In the genomic region with DNA sequence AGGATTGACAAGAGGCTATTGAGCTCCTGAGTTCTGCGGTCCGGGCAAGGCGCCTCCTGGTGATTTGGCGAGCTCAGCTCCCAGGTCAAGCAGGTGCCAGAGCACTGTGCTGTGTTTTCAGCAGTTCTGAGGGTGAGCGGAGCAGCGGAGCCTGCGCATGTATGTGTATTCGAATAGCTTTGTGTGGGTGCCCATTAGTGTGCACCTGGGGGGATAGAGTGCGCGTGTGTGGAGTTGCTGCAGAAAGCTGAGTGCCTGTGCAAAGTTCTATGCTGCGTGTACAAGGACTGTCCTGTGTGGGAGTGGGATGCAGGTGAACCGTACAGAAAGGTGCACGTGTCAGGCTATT, we compare ENCODE assay signal across 9 mouse cellular contexts. TPM values are rescaled to one million over a fixed set of nuclear protein-coding genes. Genes with fewer than 3 reads are reported as not detected.
DNase-seq lines count a peak whose midpoint lies in the region; ATAC-seq and TF ChIP-seq lines count a peak whose summit lies in the region.
"Had no signal": no experiment of that assay in that cellular context is flagged by ENCODE, and none has a peak within 500 bp of the region (broad histone marks: within the 10 kb centered on the region; RNA-seq: fewer than 3 reads in every experiment).

A gene (plus strand): TSS at position 73 of the 349 bp plus-strand sequence.

- no peaks in the 10 kb centered on the region for H3K36me3 ChIP-seq in lung, postnatal 0 days (ENCODE audit: insufficient read depth, low read length)
- no peaks in the 10 kb centered on the region for H3K36me3 ChIP-seq in intestine, postnatal 0 days (ENCODE audit: control insufficient read depth, insufficient read depth)

- ATAC-seq in lung, postnatal 0 days: no peak
- peak; percentile 28 for ATAC-seq in intestine, postnatal 0 days

- no peak for TF ChIP-seq POLR2A in cerebellum, adult 2 months (IDR thresholded peaks at IDR 0.05; ENCODE audit: borderline replicate concordance, insufficient read depth, low read length)
- no peak for TF ChIP-seq POLR2A in olfactory bulb, adult 2 months (IDR thresholded peaks at IDR 0.05; ENCODE audit: insufficient read depth, low read depth, low read length)

- H3K4me2 ChIP-seq in lung, postnatal 0 days (replicated peaks; ENCODE audit: low read depth, low read length): peak within 1 kb of the TSS; percentile 50
- H3K4me2 ChIP-seq in intestine, postnatal 0 days (replicated peaks; ENCODE audit: low read depth): peak within 1 kb of the TSS; percentile 65

- no peak for TF ChIP-seq EP300 in lung, postnatal 0 days (IDR thresholded peaks at IDR 0.05)

- no peaks in the 10 kb centered on the region for H3K9me3 ChIP-seq in lung, postnatal 0 days (ENCODE audit: low read length)
- no peaks in the 10 kb centered on the region for H3K9me3 ChIP-seq in intestine, postnatal 0 days (ENCODE audit: control insufficient read depth)

- 16% methylated on average over 13 of the region's 13 CpGs for WGBS in cerebellum, adult 2 months
- 15% methylated on average over 13 of the region's 13 CpGs for WGBS in lung, postnatal 0 days
- 14% methylated on average over 13 of the region's 13 CpGs for WGBS in intestine, postnatal 0 days
- 8% methylated on average over 13 of the region's 13 CpGs for WGBS in olfactory bulb, adult 2 months

- no peak for DNase-seq in cerebellum, adult 2 months
- no peak for DNase-seq in cerebellum, postnatal 25 days
- no peak for DNase-seq in lung, postnatal 0 days (ENCODE audit: low spot score)
- DNase-seq in lung, postnatal 10 days: no peak
- DNase-seq in adrenal gland, adult 8-10 months: no peak
- DNase-seq in thymus, postnatal 10 days (ENCODE audit: low spot score in 2 of 2): no peak

- H3K4me1 ChIP-seq in cerebellum, adult 2 months (ENCODE audit: control insufficient read depth, insufficient read depth, low read length): peaks cover 3% of the 10 kb centered on the region; the same call in 1 of the 2 replicates
- H3K4me1 ChIP-seq in lung, postnatal 0 days (ENCODE audit: insufficient read depth, low read depth, low read length): no peaks in the 10 kb centered on the region
- no peaks in the 10 kb centered on the region; the same call in 1 of the 2 replicates for H3K4me1 ChIP-seq in intestine, postnatal 0 days (replicated peaks; ENCODE audit: control insufficient read depth, insufficient read depth, low read length)
- H3K4me1 ChIP-seq in olfactory bulb, adult 2 months (ENCODE audit: control insufficient read depth, insufficient read depth, low read length): peaks cover 13% of the 10 kb centered on the region

- no peak for TF ChIP-seq CTCF in cerebellum, adult 2 months (IDR thresholded peaks at IDR 0.05; ENCODE audit: borderline replicate concordance, insufficient read depth, low read depth, low read length)
- peak; percentile 34 for TF ChIP-seq CTCF in lung, postnatal 0 days (IDR thresholded peaks at IDR 0.05)
- no peak for TF ChIP-seq CTCF in intestine, postnatal 0 days (IDR thresholded peaks at IDR 0.05; ENCODE audit: low read depth)
- TF ChIP-seq CTCF in olfactory bulb, adult 2 months (IDR thresholded peaks at IDR 0.05; ENCODE audit: insufficient read depth, low read depth, low read length): no peak

- no peaks in the 10 kb centered on the region for H3K27me3 ChIP-seq in cerebellum, adult 2 months (ENCODE audit: control insufficient read depth, insufficient read depth, low read length)
- H3K27me3 ChIP-seq in lung, postnatal 0 days (replicated peaks; ENCODE audit: insufficient read depth, low read length): 0 out of 2 replicates have a peak, but pooled peaks cover 7% of the 10 kb centered on the region
- H3K27me3 ChIP-seq in intestine, postnatal 0 days (replicated peaks; ENCODE audit: control insufficient read depth, insufficient read depth, low read length): peaks cover 17% of the 10 kb centered on the region; the same call in 1 of the 2 replicates

- no peak within 1 kb of the TSS for H3K9ac ChIP-seq in lung, postnatal 0 days (replicated peaks; ENCODE audit: low read depth)
- no peak within 1 kb of the TSS for H3K9ac ChIP-seq in intestine, postnatal 0 days (ENCODE audit: low read depth, low read length)

- peak within 1 kb of the TSS; percentile 38 for H3K4me3 ChIP-seq in cerebellum, adult 2 months (replicated peaks; ENCODE audit: insufficient read depth, low read depth, low read length)
- peak within 1 kb of the TSS; percentile 21 for H3K4me3 ChIP-seq in lung, postnatal 0 days (ENCODE audit: low read depth, low read length)
- peak within 1 kb of the TSS; percentile 29 for H3K4me3 ChIP-seq in intestine, postnatal 0 days (ENCODE audit: low read depth, low read length)
- peak within 1 kb of the TSS; percentile 32 for H3K4me3 ChIP-seq in olfactory bulb, adult 2 months (ENCODE audit: insufficient read depth, low read depth, low read length)

- H3K27ac ChIP-seq in cerebellum, adult 2 months (ENCODE audit: insufficient read depth, low read length): no peak within 1 kb of the TSS
- no peak within 1 kb of the TSS for H3K27ac ChIP-seq in lung, postnatal 0 days (ENCODE audit: low read length)
- no peak within 1 kb of the TSS for H3K27ac ChIP-seq in intestine, postnatal 0 days (ENCODE audit: low read depth, low read length)
- H3K27ac ChIP-seq in olfactory bulb, adult 2 months (ENCODE audit: insufficient read depth, low read depth, low read length): no peak within 1 kb of the TSS

RNA-seq across cellular contexts. Expression of the gene that starts here (rescaled TPM):
- 19.6 and 25.4 TPM in 2 replicates for polyA plus RNA-seq in cerebellum, adult 2 months (2012; rRNA removed)
- 0.20 and 0.27 TPM in 2 replicates for polyA plus RNA-seq in lung, postnatal 0 days (2015; fragmentation: Nextera tagmentation; extraction: Ambion mirVana)
- polyA plus RNA-seq in intestine, postnatal 0 days (2015; fragmentation: Nextera tagmentation; extraction: Ambion mirVana): not detected in 2 replicates
- polyA plus RNA-seq in olfactory bulb, adult 2 months (2012; ENCODE audit: insufficient read depth, insufficient read length, low replicate concordance, missing spikeins): not detected in 2 replicates
- under 1 TPM; 0.17 to 0.35 (median 0.23) TPM for total RNA-seq in adrenal gland, adult 8-10 months (2022)
- total RNA-seq: megakaryocyte progenitor cell, adult 5-6 weeks had no signal

Comparison
In these comparisons a context has a peak if more than half of its experiments do, and no peak if none do; other contexts are left out.
1. RNA of the gene that starts here (polyA plus RNA-seq): 19.6 to 25.4 TPM in cerebellum, adult 2 months; 0.20 to 0.27 TPM in lung, postnatal 0 days, not detected in intestine, postnatal 0 days and not detected in olfactory bulb, adult 2 months; every median in the first group is over 10 times any median in the second.
2. Peak in ATAC-seq, H3K4me3 ChIP-seq and H3K4me2 ChIP-seq in intestine, postnatal 0 days; RNA of the gene not detected or under 1 TPM.
3. Peak in every context shown above with its lines, with median percentiles within 50 percentile points of each other: H3K4me3 ChIP-seq.